Mouse (Mus musculus) gastrocnemius, postnatal 10 days (tissue): ENCODE data around the gene Tlr13. TPM values are rescaled to one million over a fixed set of nuclear protein-coding genes. Genes with fewer than 3 reads are reported as not detected.

Experiments
- DNase-seq: peaks from one replicate; pipeline ENCODE4 v3.0.0; 2021; ENCODE audit warnings: mixed read lengths
- long read RNA-seq, 2 experiments: library from polyadenylated mRNA; stranded (forward); transcript quantifications; one replicate each; pipeline ENCODE4 v2.0.0; 2021
- total RNA-seq, 2 experiments: library from RNA; stranded (reverse); gene quantifications; 2 replicates each; pipeline ENCODE4 v1.2.3; 2021

Gene Tlr13
- under 1 TPM; 0.70 to 0.82 TPM for total RNA-seq
- long read RNA-seq, experiment 1, full-length matches to known transcripts: 1 of 2 reads
- long read RNA-seq, experiment 1, partial matches to known transcripts: 0 of 2 reads
- long read RNA-seq, experiment 1, other reads (novel, unspliced or antisense): 1 of 2 reads
- long read RNA-seq, experiment 2: 0 reads

- DNase-seq: no peak
These were observed at the start of gene Tlr13 for GRCm38 (mm10) chrX:106142936-106143335. Gene Tlr13, plus strand, starts transcription at chrX:106143204.

- peak; percentile 42 for DNase-seq
These were observed 37.5 kb upstream of the Tlr13 start for GRCm38 (mm10) chrX:106105464-106105863.

- no peak for DNase-seq
These were observed 29.1 kb upstream of the Tlr13 start for GRCm38 (mm10) chrX:106113881-106114280.

GRCm38 (mm10) chrX:106114674-106115073, 28.3 kb upstream of the Tlr13 start:
- no peak for DNase-seq

GRCm38 (mm10) chrX:106122823-106123222, 20.2 kb upstream of the Tlr13 start:
- peak; percentile 3 for DNase-seq

- no peak for DNase-seq
These were observed 14.7 kb upstream of the Tlr13 start for GRCm38 (mm10) chrX:106128283-106128682.

GRCm38 (mm10) chrX:106129877-106130276, 13.1 kb upstream of the Tlr13 start:
- DNase-seq: no peak

GRCm38 (mm10) chrX:106134916-106135315, 8.1 kb upstream of the Tlr13 start:
- DNase-seq: no peak

- DNase-seq: no peak
These were observed 7.5 kb upstream of the Tlr13 start for GRCm38 (mm10) chrX:106135484-106135883.

- DNase-seq: no peak
These were observed 7.0 kb upstream of the Tlr13 start for GRCm38 (mm10) chrX:106135916-106136575.

GRCm38 (mm10) chrX:106139309-106140070, 3.5 kb upstream of the Tlr13 start:
- DNase-seq: no peak

- DNase-seq: no peak
These were observed 5.2 kb downstream of the Tlr13 start for GRCm38 (mm10) chrX:106148185-106148584.

GRCm38 (mm10) chrX:106149460-106149859, 6.5 kb downstream of the Tlr13 start:
- no peak for DNase-seq

- DNase-seq: no peak
These were observed 11.2 kb downstream of the Tlr13 start for GRCm38 (mm10) chrX:106154180-106154586.

GRCm38 (mm10) chrX:106155892-106156291, 12.9 kb downstream of the Tlr13 start:
- no peak for DNase-seq

GRCm38 (mm10) chrX:106163995-106164394, 21.0 kb downstream of the Tlr13 start:
- DNase-seq: no peak

GRCm38 (mm10) chrX:106164555-106164954, 21.6 kb downstream of the Tlr13 start:
- DNase-seq: no peak

GRCm38 (mm10) chrX:106165089-106165488, 22.1 kb downstream of the Tlr13 start:
- DNase-seq: no peak

- peak; percentile 67 for DNase-seq
These were observed 28.3 kb downstream of the Tlr13 start for GRCm38 (mm10) chrX:106171106-106171852.

GRCm38 (mm10) chrX:106171853-106172154, 28.8 kb downstream of the Tlr13 start:
- DNase-seq: no peak

- no peak for DNase-seq
These were observed 33.3 kb downstream of the Tlr13 start for GRCm38 (mm10) chrX:106176331-106176730.

GRCm38 (mm10) chrX:106184279-106184678, 41.3 kb downstream of the Tlr13 start:
- no peak for DNase-seq

GRCm38 (mm10) chrX:106185706-106186105, 42.7 kb downstream of the Tlr13 start:
- no peak for DNase-seq
